9 mouse cellular contexts compared by ENCODE assay signal in the genomic region with DNA sequence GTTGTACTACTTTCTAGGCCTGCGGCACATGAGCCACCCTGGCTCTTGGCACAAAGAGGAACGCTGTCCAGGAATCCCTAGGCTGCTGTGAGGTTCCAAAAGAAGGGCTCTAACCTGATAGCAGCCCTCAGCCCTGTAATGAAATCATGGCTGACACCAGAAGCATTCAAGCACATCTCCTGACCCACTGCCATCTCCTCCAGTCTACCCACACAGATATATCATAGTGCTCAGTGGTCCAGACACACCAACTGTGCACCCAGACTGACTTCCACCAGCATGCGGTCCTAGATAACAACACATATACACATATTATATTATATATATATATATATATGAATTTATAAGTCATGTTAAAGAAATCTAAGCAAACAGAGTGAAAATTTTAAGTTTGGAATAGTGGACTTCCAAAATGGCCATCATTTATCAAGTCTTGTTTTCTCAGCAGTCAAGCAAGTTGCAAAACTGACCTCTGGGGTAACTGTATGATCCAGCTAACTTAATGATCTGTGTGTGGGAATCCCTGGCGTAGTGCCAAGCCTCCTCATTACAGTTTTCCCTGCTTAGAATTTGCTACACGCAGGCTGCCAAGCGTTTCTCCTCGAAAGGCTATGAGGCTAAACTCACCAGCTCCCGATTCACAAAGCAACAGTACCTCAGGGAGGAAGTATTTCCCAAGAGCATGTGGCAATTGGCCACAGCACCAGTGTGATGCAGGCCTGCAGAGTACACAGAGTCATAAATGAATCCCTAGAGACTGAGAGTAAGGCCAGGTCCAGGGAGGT.
DNase-seq lines count a peak whose midpoint lies in the region; ATAC-seq and TF ChIP-seq lines count a peak whose summit lies in the region.
"Had no signal": no experiment of that assay in that cellular context is flagged by ENCODE, and none has a peak within 500 bp of the region (broad histone marks: within the 10 kb centered on the region; RNA-seq: fewer than 3 reads in every experiment).

No protein-coding gene starts in this region.

- H3K9me3 ChIP-seq in lung, embryonic 14.5 days (ENCODE audit: low read depth, low read length) = no peaks in the 10 kb centered on the region

- H3K4me2 ChIP-seq in lung, embryonic 14.5 days = no peak overlapping the region

- no peak for TF ChIP-seq CTCF in lung, embryonic 14.5 days (IDR thresholded peaks at IDR 0.05; ENCODE audit: low read depth)

- H3K4me1 ChIP-seq in lung, embryonic 14.5 days (ENCODE audit: insufficient read depth) = peaks cover 10% of the 10 kb centered on the region; the same call in 1 of the 2 replicates

- intact Hi-C loops in heart, postnatal 10 days (cut with DNase I) = loop anchor here (5.0 kb wide), 1 partner anchor 62 kb away; no protein-coding TSS in a partner anchor

- WGBS in lung, embryonic 14.5 days = 47% methylated on average over 8 of the region's 8 CpGs

- H3K27ac ChIP-seq in lung, embryonic 14.5 days (ENCODE audit: low read depth) = peak overlapping the region; percentile 32; the same call in 1 of the 2 replicates
- H3K27ac ChIP-seq: macrophage had no signal

- no peaks in the 10 kb centered on the region for H3K36me3 ChIP-seq in lung, embryonic 14.5 days (ENCODE audit: insufficient read depth)

- H3K27me3 ChIP-seq in lung, embryonic 14.5 days (ENCODE audit: insufficient read depth, low read length) = no peaks in the 10 kb centered on the region

- peak; percentile 73 for ATAC-seq in lung, embryonic 14.5 days (ENCODE audit: insufficient read depth)

- no peak overlapping the region for H3K9ac ChIP-seq in lung, embryonic 14.5 days

- DNase-seq in layer of hippocampus, adult 11-12 months (ENCODE audit: low spot score) = peak; percentile 24
- DNase-seq in layer of hippocampus, postnatal 14 days (ENCODE audit: low spot score in 2 of 2) = no peak
- peak; percentile 75 for DNase-seq in adrenal gland, postnatal 14 days
- DNase-seq in heart, postnatal 10 days = peak; percentile 43 to 50
- peak; percentile 92 for DNase-seq in lung, embryonic 14.5 days
- peak; percentile 62 to 69 for DNase-seq in urinary bladder, postnatal 4 days (ENCODE audit: low spot score in 2 of 2)
- DNase-seq in left cerebral cortex, adult 18-20 months (ENCODE audit: low spot score in 2 of 2) = no peak
- no peak for DNase-seq in cerebellum, adult 11 months

- H3K4me3 ChIP-seq in lung, embryonic 14.5 days (ENCODE audit: low read depth, low read length) = no peak overlapping the region

Comparison
In these comparisons a context has a peak if more than half of its experiments do, and no peak if none do; other contexts are left out.
1. DNase-seq: peak in layer of hippocampus, adult 11-12 months (single experiment), adrenal gland, postnatal 14 days (single experiment), heart, postnatal 10 days (2 of 2), lung, embryonic 14.5 days (single experiment) and urinary bladder, postnatal 4 days (2 of 2); none in layer of hippocampus, postnatal 14 days (0 of 2), left cerebral cortex, adult 18-20 months (0 of 2) and cerebellum, adult 11 months (single experiment).